In the genomic region with DNA sequence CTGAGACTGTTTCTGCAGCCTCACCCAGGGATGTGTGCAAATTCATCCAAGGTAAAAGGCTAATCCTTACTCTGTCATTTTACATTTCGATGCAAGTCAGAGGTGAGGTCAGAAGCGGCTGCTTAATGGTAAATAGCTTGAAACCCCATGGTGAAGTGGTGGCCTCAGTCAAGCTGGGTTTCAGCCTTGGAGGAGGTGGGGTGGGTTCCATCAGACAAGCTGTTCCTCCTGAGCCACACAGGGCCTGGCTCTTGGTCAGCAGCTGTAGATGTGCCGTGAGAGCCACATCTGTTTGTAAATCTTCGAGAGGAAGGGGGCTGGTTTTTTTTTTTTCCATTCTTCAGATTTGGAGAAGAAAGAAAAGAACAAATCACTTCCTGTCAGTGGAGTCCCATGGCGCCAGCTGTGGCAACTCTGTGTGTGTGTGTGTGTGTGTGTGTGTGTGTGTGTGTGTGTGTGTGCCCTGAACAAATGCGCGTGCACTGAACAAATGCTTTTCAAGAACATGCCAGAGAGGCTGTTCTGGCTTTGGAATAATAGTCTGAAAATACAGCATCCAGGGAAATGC, we compare ENCODE assay signal across 12 mouse cellular contexts.
DNase-seq lines count a peak whose midpoint lies in the region; ATAC-seq and TF ChIP-seq lines count a peak whose summit lies in the region.
"Had no signal": no experiment of that assay in that cellular context is flagged by ENCODE, and none has a peak within 500 bp of the region (broad histone marks: within the 10 kb centered on the region; RNA-seq: fewer than 3 reads in every experiment).

No protein-coding gene starts in this region.

- no peak for TF ChIP-seq POLR2A in lung, adult 2 months (IDR thresholded peaks at IDR 0.05; ENCODE audit: borderline replicate concordance, extremely low read depth, low read depth, low read length)

- no peak overlapping the region for H3K4me3 ChIP-seq in heart, embryonic 12.5 days
- no peak overlapping the region for H3K4me3 ChIP-seq in lung, embryonic 15.5 days
- no peak overlapping the region for H3K4me3 ChIP-seq in lung, adult 2 months (replicated peaks; ENCODE audit: extremely low read depth, low read depth, low read length)
- H3K4me3 ChIP-seq in intestine, embryonic 16.5 days (ENCODE audit: low read length): no peak overlapping the region
- H3K4me3 ChIP-seq in stomach, embryonic 16.5 days (replicated peaks; ENCODE audit: low read length): no peak overlapping the region
- no peak overlapping the region for H3K4me3 ChIP-seq in hindbrain, embryonic 10.5 days
- H3K4me3 ChIP-seq in midbrain, embryonic 14.5 days (replicated peaks; ENCODE audit: low read depth, low read length): no peak overlapping the region
- H3K4me3 ChIP-seq: left cerebral cortex, adult 2 months had no signal

- no peak overlapping the region for H3K4me2 ChIP-seq in heart, embryonic 12.5 days
- H3K4me2 ChIP-seq in lung, embryonic 15.5 days: no peak overlapping the region
- H3K4me2 ChIP-seq in intestine, embryonic 16.5 days (ENCODE audit: low read depth, low read length): no peak overlapping the region
- H3K4me2 ChIP-seq in stomach, embryonic 16.5 days (ENCODE audit: low read depth, low read length): no peak overlapping the region
- no peak overlapping the region for H3K4me2 ChIP-seq in midbrain, embryonic 14.5 days (ENCODE audit: low read length)

- no peak for ATAC-seq in heart, embryonic 12.5 days (ENCODE audit: insufficient number of reproducible peaks, low FRiP score)
- peak; percentile 73; the same call in 1 of the 2 replicates for ATAC-seq in lung, embryonic 15.5 days (ENCODE audit: borderline replicate concordance, extremely low read depth, low FRiP score, low TSS enrichment)
- ATAC-seq in intestine, embryonic 16.5 days: peak; percentile 67; the same call in 1 of the 2 replicates
- 0 out of 2 replicates have a peak, but pooled peaks have one; percentile 56 for ATAC-seq in stomach, embryonic 16.5 days (ENCODE audit: insufficient read depth, low FRiP score)
- ATAC-seq in midbrain, embryonic 14.5 days (ENCODE audit: low FRiP score, low TSS enrichment): no peak

- no peak overlapping the region for H3K9ac ChIP-seq in heart, embryonic 12.5 days
- no peak overlapping the region for H3K9ac ChIP-seq in lung, embryonic 15.5 days
- no peak overlapping the region for H3K9ac ChIP-seq in intestine, embryonic 16.5 days (ENCODE audit: low read depth, low read length)
- H3K9ac ChIP-seq in stomach, embryonic 16.5 days (ENCODE audit: low read length): no peak overlapping the region
- no peak overlapping the region for H3K9ac ChIP-seq in midbrain, embryonic 14.5 days (replicated peaks; ENCODE audit: low read length)

- H3K4me1 ChIP-seq in heart, embryonic 12.5 days (replicated peaks): 0 out of 2 replicates have a peak, but pooled peaks cover 11% of the 10 kb centered on the region
- H3K4me1 ChIP-seq in lung, embryonic 15.5 days: peaks cover 17% of the 10 kb centered on the region
- no peaks in the 10 kb centered on the region for H3K4me1 ChIP-seq in lung, adult 2 months (ENCODE audit: control insufficient read depth, insufficient read depth, low read length)
- H3K4me1 ChIP-seq in intestine, embryonic 16.5 days (ENCODE audit: control insufficient read depth, insufficient read depth, low read length): peaks cover 14% of the 10 kb centered on the region
- H3K4me1 ChIP-seq in stomach, embryonic 16.5 days (ENCODE audit: control insufficient read depth, insufficient read depth, low read length): peaks cover 11% of the 10 kb centered on the region; the same call in 1 of the 2 replicates
- no peaks in the 10 kb centered on the region; the same call in 1 of the 2 replicates for H3K4me1 ChIP-seq in hindbrain, embryonic 10.5 days (replicated peaks)
- H3K4me1 ChIP-seq in midbrain, embryonic 14.5 days (ENCODE audit: control insufficient read depth, insufficient read depth, low read length): no peaks in the 10 kb centered on the region

- intact Hi-C loops in heart, postnatal 10 days (cut with DNase I): no loop called here

- DNase-seq in heart, postnatal 10 days: peak; percentile 8 to 16
- DNase-seq in lung, adult 2 months: no peak
- DNase-seq in hindbrain, embryonic 10.5 days (ENCODE audit: low spot score): no peak
- DNase-seq in midbrain, embryonic 14.5 days: no peak
- DNase-seq: adrenal gland, postnatal 14 days; liver; right cerebral cortex, postnatal 14 days had no signal

- TF ChIP-seq CTCF in lung, adult 2 months (IDR thresholded peaks at IDR 0.05; ENCODE audit: insufficient read depth, low read length): no peak

- WGBS in heart, embryonic 12.5 days: 50% methylated on average over 7 of the region's 7 CpGs
- 32% methylated on average over 7 of the region's 7 CpGs for WGBS in lung, embryonic 15.5 days
- 39% methylated on average over 7 of the region's 7 CpGs for WGBS in lung, adult 2 months
- 45% methylated on average over 7 of the region's 7 CpGs for WGBS in intestine, embryonic 16.5 days
- 36% methylated on average over 7 of the region's 7 CpGs for WGBS in stomach, embryonic 16.5 days
- WGBS in hindbrain, embryonic 10.5 days: 73% methylated on average over 7 of the region's 7 CpGs
- 63% methylated on average over 7 of the region's 7 CpGs for WGBS in midbrain, embryonic 14.5 days

- H3K36me3 ChIP-seq in heart, embryonic 12.5 days: no peaks in the 10 kb centered on the region
- no peaks in the 10 kb centered on the region for H3K36me3 ChIP-seq in lung, embryonic 15.5 days
- H3K36me3 ChIP-seq in intestine, embryonic 16.5 days (ENCODE audit: control insufficient read depth, insufficient read depth, low read length): no peaks in the 10 kb centered on the region
- no peaks in the 10 kb centered on the region for H3K36me3 ChIP-seq in stomach, embryonic 16.5 days (ENCODE audit: control insufficient read depth, insufficient read depth, low read length)
- no peaks in the 10 kb centered on the region for H3K36me3 ChIP-seq in hindbrain, embryonic 10.5 days
- no peaks in the 10 kb centered on the region for H3K36me3 ChIP-seq in midbrain, embryonic 14.5 days (ENCODE audit: control insufficient read depth, insufficient read depth, low read length)

- H3K27me3 ChIP-seq in heart, embryonic 12.5 days (replicated peaks): no peaks in the 10 kb centered on the region
- no peaks in the 10 kb centered on the region for H3K27me3 ChIP-seq in lung, embryonic 15.5 days
- H3K27me3 ChIP-seq in intestine, embryonic 16.5 days (replicated peaks; ENCODE audit: control insufficient read depth, insufficient read depth, low read length): no peaks in the 10 kb centered on the region
- no peaks in the 10 kb centered on the region for H3K27me3 ChIP-seq in stomach, embryonic 16.5 days (ENCODE audit: control insufficient read depth, insufficient read depth, low read length)
- no peaks in the 10 kb centered on the region for H3K27me3 ChIP-seq in hindbrain, embryonic 10.5 days (ENCODE audit: insufficient read depth, poor library complexity, severe bottlenecking)
- H3K27me3 ChIP-seq in midbrain, embryonic 14.5 days (ENCODE audit: control insufficient read depth, insufficient read depth, low read length): no peaks in the 10 kb centered on the region

- H3K27ac ChIP-seq in heart, embryonic 12.5 days (ENCODE audit: poor library complexity, severe bottlenecking): no peak overlapping the region
- peak overlapping the region; percentile 70 for H3K27ac ChIP-seq in lung, embryonic 15.5 days
- H3K27ac ChIP-seq in intestine, embryonic 16.5 days (ENCODE audit: low read length): peak overlapping the region; percentile 46
- peak overlapping the region; percentile 79 for H3K27ac ChIP-seq in stomach, embryonic 16.5 days (ENCODE audit: low read length)
- H3K27ac ChIP-seq in hindbrain, embryonic 10.5 days: no peak overlapping the region
- H3K27ac ChIP-seq in midbrain, embryonic 14.5 days (replicated peaks; ENCODE audit: low read depth, low read length): no peak overlapping the region
- H3K27ac ChIP-seq: left cerebral cortex, adult 2 months had no signal

- H3K9me3 ChIP-seq in heart, embryonic 12.5 days (replicated peaks): no peaks in the 10 kb centered on the region
- no peaks in the 10 kb centered on the region for H3K9me3 ChIP-seq in lung, embryonic 15.5 days
- no peaks in the 10 kb centered on the region for H3K9me3 ChIP-seq in intestine, embryonic 16.5 days (ENCODE audit: control insufficient read depth, low read length)
- H3K9me3 ChIP-seq in stomach, embryonic 16.5 days (replicated peaks; ENCODE audit: control insufficient read depth, low read length): no peaks in the 10 kb centered on the region
- H3K9me3 ChIP-seq in hindbrain, embryonic 10.5 days: no peaks in the 10 kb centered on the region
- H3K9me3 ChIP-seq in midbrain, embryonic 14.5 days (ENCODE audit: control insufficient read depth, low read length): no peaks in the 10 kb centered on the region

Comparison
In these comparisons a context has a peak if more than half of its experiments do, and no peak if none do; other contexts are left out.
1. DNase-seq: peak in heart, postnatal 10 days (2 of 2); none in lung, adult 2 months (single experiment), hindbrain, embryonic 10.5 days (single experiment) and midbrain, embryonic 14.5 days (single experiment).
2. ATAC-seq: peak in lung, embryonic 15.5 days (single experiment), intestine, embryonic 16.5 days (single experiment) and stomach, embryonic 16.5 days (single experiment); none in heart, embryonic 12.5 days (single experiment) and midbrain, embryonic 14.5 days (single experiment).
3. H3K27ac ChIP-seq: peak in lung, embryonic 15.5 days (single experiment), intestine, embryonic 16.5 days (single experiment) and stomach, embryonic 16.5 days (single experiment); none in heart, embryonic 12.5 days (single experiment), hindbrain, embryonic 10.5 days (single experiment) and midbrain, embryonic 14.5 days (single experiment).